Mouse (Mus musculus): Measurements from ENCODE around the gene Tnfrsf4.
A peak's percentile ranks its signal among the peaks of the same experiment; 100 is the strongest.

Gene Tnfrsf4

GRCm38 (mm10) chr4:156030651-156031118 is 17.0 kb downstream of the Tnfrsf4 start:
- no peak for DNase-seq

- DNase-seq, result no peak
These were observed 17.6 kb downstream of the Tnfrsf4 start for GRCm38 (mm10) chr4:156031255-156031592.

- DNase-seq, result peak; percentile 55 to 70
These were observed 18.1 kb downstream of the Tnfrsf4 start for GRCm38 (mm10) chr4:156031593-156032391.

GRCm38 (mm10) chr4:156032856-156033255 is 19.2 kb downstream of the Tnfrsf4 start:
- DNase-seq, result peak; percentile 45 to 60

- DNase-seq, result peak; percentile 58 to 71
These were observed 20.0 kb downstream of the Tnfrsf4 start for GRCm38 (mm10) chr4:156033476-156034119.

GRCm38 (mm10) chr4:156034301-156034700 is 20.7 kb downstream of the Tnfrsf4 start:
- no peak for DNase-seq

GRCm38 (mm10) chr4:156034901-156035300 is 21.3 kb downstream of the Tnfrsf4 start:
- peak in 1 of 2 experiments; percentile 34 for DNase-seq

GRCm38 (mm10) chr4:156044754-156045153 is 31.1 kb downstream of the Tnfrsf4 start:
- no peak for DNase-seq

- DNase-seq, result no peak
These were observed 36.1 kb downstream of the Tnfrsf4 start for GRCm38 (mm10) chr4:156049779-156050178.

- DNase-seq, result no peak
These were observed 36.8 kb downstream of the Tnfrsf4 start for GRCm38 (mm10) chr4:156050391-156050980.

GRCm38 (mm10) chr4:156053113-156053512 is 39.5 kb downstream of the Tnfrsf4 start:
- DNase-seq, result no peak

- no peak for DNase-seq
These were observed 40.5 kb downstream of the Tnfrsf4 start for GRCm38 (mm10) chr4:156054130-156054529.

- DNase-seq, result no peak
These were observed 41.0 kb downstream of the Tnfrsf4 start for GRCm38 (mm10) chr4:156054606-156055005.

GRCm38 (mm10) chr4:156055173-156055572 is 41.5 kb downstream of the Tnfrsf4 start:
- DNase-seq, result no peak

GRCm38 (mm10) chr4:156057702-156058101 is 44.1 kb downstream of the Tnfrsf4 start:
- no peak for DNase-seq

- DNase-seq, result no peak
These were observed 45.2 kb downstream of the Tnfrsf4 start for GRCm38 (mm10) chr4:156058826-156059225.

GRCm38 (mm10) chr4:156059261-156059660 is 45.6 kb downstream of the Tnfrsf4 start, which contains the start of gene Ttll10:
TSS of gene Ttll10 (minus strand) at chr4:156059414.
- no peak for DNase-seq

GRCm38 (mm10) chr4:156059713-156060112 is 46.1 kb downstream of the Tnfrsf4 start:
- DNase-seq, result no peak

- DNase-seq, result no peak
These were observed 50.3 kb downstream of the Tnfrsf4 start for GRCm38 (mm10) chr4:156063861-156064509.

GRCm38 (mm10) chr4:156064510-156064897 is 50.9 kb downstream of the Tnfrsf4 start:
- no peak for DNase-seq

GRCm38 (mm10) chr4:156065156-156065894 is 51.7 kb downstream of the Tnfrsf4 start:
- no peak for DNase-seq
